Mouse (Mus musculus) cortical plate, adult 2 months (tissue): ENCODE results near the gene Ell.

Experiments used
- CTCF ChIP-seq: fragments of 200-500 bp; IDR thresholded peaks from 2 replicates; pipeline ENCODE4 v1.5.1; 2011; ENCODE audit warnings: mild to moderate bottlenecking, control low read depth, low read length; ENCODE audit not compliant: insufficient read depth; ENCODE audit errors: extremely low read depth
- POLR2A ChIP-seq: fragments of 200-500 bp; IDR thresholded peaks from 2 replicates; pipeline ENCODE4 v1.6.1; 2011; ENCODE audit warnings: mild to moderate bottlenecking, low read length, control low read depth; ENCODE audit not compliant: insufficient read depth; ENCODE audit errors: extremely low read depth

DNA sequence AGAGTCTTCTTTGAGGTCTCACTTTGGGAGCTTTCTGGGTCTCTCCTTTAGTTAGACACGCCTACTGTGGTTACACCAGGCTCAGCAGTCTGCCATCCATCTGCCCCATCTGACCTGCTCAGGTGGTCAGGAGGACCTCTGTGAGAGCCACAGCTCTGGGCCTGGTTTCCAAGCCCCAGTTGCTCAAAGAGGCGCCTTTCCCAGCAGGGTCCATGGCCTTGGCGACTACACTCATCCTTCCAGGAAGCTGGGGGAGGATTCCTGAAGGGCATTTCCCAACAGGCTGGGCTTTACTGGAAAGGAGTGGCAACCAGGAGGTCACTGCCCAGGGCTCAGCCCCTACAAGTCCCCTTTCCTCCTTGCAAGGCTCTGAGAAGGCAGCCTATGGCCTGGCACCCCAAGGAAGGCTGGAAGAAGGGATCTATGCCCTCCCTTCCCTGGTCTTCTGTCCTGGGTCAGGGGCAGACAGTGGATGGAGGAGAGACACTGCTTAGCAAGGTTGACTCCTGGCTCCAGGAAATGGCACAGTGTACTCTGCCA, 25.5 kb downstream of the Ell start:
- no peak for TF ChIP-seq POLR2A
- TF ChIP-seq CTCF = no peak
